Mouse (Mus musculus) cerebellum, adult 9-10 months (tissue): ENCODE data around the gene A730015C16Rik.
A peak's percentile ranks its signal among the peaks of the same experiment; 100 is the strongest.

Experiments
- DNase-seq: peaks from one replicate; pipeline ENCODE4 v3.0.0; 2022

A730015C16Rik gene

DNA sequence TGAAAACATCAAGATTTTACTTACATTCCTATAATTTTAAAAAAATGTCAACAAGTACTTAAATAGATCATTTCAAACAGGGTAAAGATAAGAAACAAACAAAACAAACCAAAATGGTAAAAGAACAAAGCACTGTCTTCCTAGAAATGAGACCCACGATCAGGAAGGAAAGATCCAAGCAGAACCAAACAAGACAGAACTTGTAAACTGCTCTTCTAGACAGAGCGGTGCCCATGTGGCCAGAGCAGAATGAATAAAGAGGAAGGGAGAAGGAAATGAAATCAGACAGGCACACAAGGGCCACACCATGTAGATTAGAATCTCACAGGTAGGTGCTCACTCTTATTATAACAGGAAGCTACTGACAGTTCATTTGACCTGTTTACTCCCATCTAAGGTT lies 21.8 kb downstream of the A730015C16Rik start:
- no peak for DNase-seq

DNA sequence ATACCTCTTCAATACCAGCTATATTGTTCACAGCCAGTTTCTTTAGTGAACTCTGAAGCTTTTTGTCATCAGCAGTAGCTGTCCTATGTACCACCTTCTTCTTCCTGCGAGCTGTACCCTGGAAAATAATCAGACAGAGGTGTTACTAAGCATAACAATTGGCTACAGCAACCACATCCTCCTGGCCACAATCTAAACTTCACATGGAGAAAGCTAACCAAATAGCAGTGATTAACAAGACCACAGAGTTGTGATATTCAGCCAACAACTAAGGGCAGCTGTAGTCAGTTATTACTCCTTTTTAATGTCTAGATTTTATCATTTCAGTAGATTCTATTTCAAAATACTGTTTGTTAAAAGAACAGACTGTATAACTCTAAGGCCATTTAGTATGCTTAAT lies 22.3 kb downstream of the A730015C16Rik start:
- no peak for DNase-seq

DNA sequence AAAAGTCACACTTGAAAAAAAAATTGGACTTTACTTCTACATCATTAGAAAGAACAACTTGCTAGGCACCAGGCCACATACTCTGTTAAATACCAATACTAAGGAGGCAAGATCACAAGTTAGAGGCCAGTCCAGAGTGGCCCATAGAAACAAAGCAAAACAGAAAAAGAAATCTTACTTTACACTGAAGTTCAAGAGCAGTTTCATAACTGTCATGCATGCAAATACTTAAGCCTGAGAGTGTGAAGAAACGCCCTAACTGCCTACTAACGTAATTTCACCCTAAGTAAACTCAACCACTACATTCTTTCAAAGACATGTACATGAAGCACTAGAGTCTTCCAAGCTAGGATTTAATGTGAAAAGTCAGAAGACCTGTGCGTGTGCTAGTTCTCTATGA lies 22.7 kb downstream of the A730015C16Rik start:
- DNase-seq, result no peak

DNA sequence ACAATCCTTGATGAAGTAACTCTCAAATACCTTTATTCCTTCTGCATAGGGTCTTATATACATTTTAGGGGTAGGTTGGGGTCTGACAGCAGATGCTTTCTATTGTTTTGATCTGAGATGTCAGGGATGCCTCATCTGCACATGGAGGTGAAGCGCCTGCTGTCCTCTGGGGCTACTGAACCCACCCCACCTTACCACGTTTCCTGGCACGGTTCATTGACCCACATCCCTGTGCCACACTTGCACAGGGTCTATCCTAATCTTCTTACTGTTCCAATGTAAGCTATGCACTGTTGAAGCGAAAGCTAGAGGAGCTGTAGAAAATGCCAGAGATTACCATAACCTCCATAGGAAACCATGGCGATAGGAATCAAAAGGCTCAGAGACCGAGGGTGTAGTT lies 36.9 kb downstream of the A730015C16Rik start:
- no peak for DNase-seq

DNA sequence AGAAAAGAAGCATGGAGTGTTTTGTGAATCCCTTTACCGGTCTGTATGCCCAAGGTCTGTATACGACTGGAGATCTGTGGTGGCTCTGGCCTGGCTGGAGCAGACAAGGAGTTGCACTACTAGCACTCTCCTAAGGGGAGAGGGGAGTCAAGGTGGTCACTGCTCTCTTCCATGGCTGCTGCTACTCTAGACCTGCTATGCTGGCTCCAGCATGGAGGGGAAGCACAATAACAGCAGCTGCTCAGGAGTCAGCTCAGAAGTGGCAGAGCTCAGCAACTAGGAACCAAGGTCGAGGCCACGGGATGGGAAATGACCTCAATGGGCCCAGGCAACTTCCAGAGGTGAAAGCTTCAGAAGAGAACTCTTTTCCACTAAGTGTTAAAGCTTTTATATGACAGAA lies 37.3 kb downstream of the A730015C16Rik start:
- DNase-seq, result no peak

DNA sequence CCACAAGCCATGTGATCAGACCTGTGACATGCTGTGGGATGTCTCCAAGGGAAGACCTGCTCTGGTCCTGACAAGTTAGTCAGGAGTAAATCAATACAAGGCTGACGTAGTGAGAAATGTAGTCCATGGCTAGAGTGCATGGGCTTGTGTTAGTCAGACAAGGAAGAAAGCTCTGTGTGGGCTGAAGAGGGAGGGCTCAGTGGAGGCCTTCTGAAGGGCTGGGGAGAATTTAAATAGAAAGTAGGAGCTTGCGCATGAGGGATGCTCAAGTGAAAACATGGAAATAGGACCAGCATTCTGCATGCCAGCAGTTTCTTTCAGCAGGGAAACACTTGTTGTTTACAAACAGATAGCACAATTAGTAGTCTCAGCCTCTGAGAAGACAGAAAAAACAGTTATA lies 44.9 kb downstream of the A730015C16Rik start:
- no peak for DNase-seq

DNA sequence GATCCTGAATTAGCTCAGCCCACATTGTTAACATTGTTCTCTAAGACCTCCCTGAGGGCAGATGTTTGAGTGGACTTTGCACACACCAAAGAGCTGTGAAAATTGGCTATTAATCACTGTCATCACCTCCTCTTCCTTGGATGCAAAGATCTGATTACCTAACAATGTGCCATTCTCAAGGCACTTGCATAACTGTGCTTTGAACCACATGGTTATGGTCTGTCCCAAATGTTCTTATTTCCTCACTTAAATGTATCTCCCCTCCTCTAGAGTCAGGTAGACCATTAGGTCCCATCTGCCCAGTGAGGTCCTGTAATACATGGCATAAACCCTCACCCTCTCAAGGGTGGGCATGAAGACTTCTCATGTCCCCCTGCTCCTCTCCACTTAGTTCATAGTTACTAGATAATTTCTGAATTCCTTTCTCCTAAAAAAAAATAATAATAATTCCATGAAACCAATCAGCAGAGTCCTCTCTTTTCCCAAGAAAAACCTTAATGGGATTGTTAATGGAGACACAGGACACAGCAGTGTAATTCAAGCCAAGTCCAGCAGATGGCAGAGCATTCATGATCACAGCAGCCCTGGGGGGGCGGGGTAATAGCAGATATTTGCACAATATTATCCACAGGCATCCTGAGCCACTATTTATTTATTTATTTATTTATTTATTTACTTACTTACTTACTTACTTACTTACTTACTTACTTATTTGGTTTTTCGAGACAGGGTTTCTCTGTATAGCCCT lies 50.2 kb downstream of the A730015C16Rik start:
- DNase-seq, result peak; percentile 74
